ENCODE assay signal across 23 mouse cellular contexts in the genomic region with DNA sequence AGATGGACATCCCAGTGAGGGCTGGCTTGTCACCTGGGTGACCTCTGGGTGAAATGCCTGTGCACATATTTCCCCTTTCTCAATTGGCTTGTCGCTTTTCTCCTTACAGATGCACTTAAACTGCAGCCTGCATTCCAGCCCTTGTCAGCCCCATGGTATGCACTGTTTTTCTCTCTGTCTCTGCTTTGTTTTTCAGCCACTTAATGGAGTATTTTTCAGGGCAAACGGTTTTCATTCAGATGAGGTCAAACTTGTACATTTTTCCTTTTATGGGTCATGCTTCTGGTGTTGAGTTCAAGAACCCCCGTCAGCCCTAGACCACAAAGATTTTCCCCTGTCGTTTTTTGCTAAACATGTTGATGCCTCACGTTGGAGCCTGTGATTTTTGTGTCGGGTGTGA. TPM values are rescaled to one million over a fixed set of nuclear protein-coding genes. Genes with fewer than 3 reads are reported as not detected.
DNase-seq lines count a peak whose midpoint lies in the region; ATAC-seq and TF ChIP-seq lines count a peak whose summit lies in the region.
"Had no signal": no experiment of that assay in that cellular context is flagged by ENCODE, and none has a peak within 500 bp of the region (broad histone marks: within the 10 kb centered on the region; RNA-seq: fewer than 3 reads in every experiment).

No protein-coding gene starts in this region.

- H3K4me2 ChIP-seq in heart, postnatal 0 days (ENCODE audit: low read depth, low read length), result no peak overlapping the region
- no peak overlapping the region for H3K4me2 ChIP-seq in heart, embryonic 11.5 days
- H3K4me2 ChIP-seq: hindbrain, embryonic 13.5 days; liver, embryonic 15.5 days; lung, embryonic 14.5 days had no signal

- ATAC-seq in heart, postnatal 0 days (ENCODE audit: insufficient read depth, low read depth), result peak; percentile 47; the same call in 1 of the 2 replicates
- ATAC-seq in heart, embryonic 11.5 days (replicated peaks; ENCODE audit: insufficient number of reproducible peaks, low FRiP score, low TSS enrichment), result no peak
- ATAC-seq: forebrain, embryonic 14.5 days had no signal

- H3K27me3 ChIP-seq in heart, postnatal 0 days (ENCODE audit: control insufficient read depth, insufficient read depth, low read length), result no peaks in the 10 kb centered on the region
- no peaks in the 10 kb centered on the region for H3K27me3 ChIP-seq in heart, embryonic 11.5 days (ENCODE audit: control insufficient read depth, insufficient read depth, low read length)
- no peaks in the 10 kb centered on the region for H3K27me3 ChIP-seq in embryonic facial prominence, embryonic 10.5 days (replicated peaks; ENCODE audit: low read depth, poor library complexity, severe bottlenecking)
- no peaks in the 10 kb centered on the region for H3K27me3 ChIP-seq in small intestine, adult 2 months (ENCODE audit: control insufficient read depth, insufficient read depth, low read length)
- H3K27me3 ChIP-seq: hindbrain, embryonic 13.5 days; liver, embryonic 15.5 days had no signal

- TF ChIP-seq POLR2A in small intestine, adult 2 months (IDR thresholded peaks at IDR 0.05; ENCODE audit: low read depth, low read length), result no peak

- WGBS in heart, postnatal 0 days, result 34% methylated on average over 6 of the region's 6 CpGs
- WGBS in heart, embryonic 11.5 days (ENCODE audit: insufficient replicate concordance), result 42% methylated on average over 6 of the region's 6 CpGs
- 50% methylated on average over 6 of the region's 6 CpGs for WGBS in embryonic facial prominence, embryonic 10.5 days
- 49% methylated on average over 6 of the region's 6 CpGs for WGBS in small intestine, adult 2 months

- DNase-seq in heart, postnatal 0 days (ENCODE audit: low spot score), result no peak
- peak; percentile 79 for DNase-seq in Muller cell, postnatal 12 days (ENCODE audit: inconsistent ontology term)
- DNase-seq in embryonic facial prominence, embryonic 10.5 days (ENCODE audit: low spot score), result no peak
- DNase-seq in testis, postnatal 10 days (ENCODE audit: low spot score), result no peak
- DNase-seq: adrenal gland, postnatal 25 days; cerebellum, adult 18-20 months; cerebellum, postnatal 10 days; gastrocnemius, postnatal 14 days; heart, postnatal 4 days; kidney, adult 18-20 months; kidney, postnatal 4 days; lung, embryonic 14.5 days; midbrain, embryonic 14.5 days had no signal

- TF ChIP-seq EP300 in heart, postnatal 0 days (IDR thresholded peaks at IDR 0.05; ENCODE audit: low read depth), result no peak

- no peak overlapping the region for H3K9ac ChIP-seq in heart, postnatal 0 days (replicated peaks; ENCODE audit: low read depth, low read length)
- H3K9ac ChIP-seq in heart, embryonic 11.5 days (ENCODE audit: low read depth, low read length), result no peak overlapping the region
- H3K9ac ChIP-seq: hindbrain, embryonic 13.5 days; liver, embryonic 15.5 days; lung, embryonic 14.5 days had no signal

- no peaks in the 10 kb centered on the region for H3K9me3 ChIP-seq in heart, postnatal 0 days (replicated peaks; ENCODE audit: control insufficient read depth, low read length)
- H3K9me3 ChIP-seq in heart, embryonic 11.5 days (replicated peaks; ENCODE audit: control insufficient read depth, low read length), result no peaks in the 10 kb centered on the region
- no peaks in the 10 kb centered on the region for H3K9me3 ChIP-seq in embryonic facial prominence, embryonic 10.5 days
- H3K9me3 ChIP-seq: hindbrain, embryonic 13.5 days; liver, embryonic 15.5 days; megakaryocyte, embryonic 14.5 days had no signal

- no peaks in the 10 kb centered on the region for H3K36me3 ChIP-seq in heart, postnatal 0 days (replicated peaks; ENCODE audit: control insufficient read depth, insufficient read depth, low read length)
- H3K36me3 ChIP-seq in heart, embryonic 11.5 days (ENCODE audit: control insufficient read depth, insufficient read depth, low read length), result no peaks in the 10 kb centered on the region
- no peaks in the 10 kb centered on the region for H3K36me3 ChIP-seq in embryonic facial prominence, embryonic 10.5 days (replicated peaks)
- no peaks in the 10 kb centered on the region for H3K36me3 ChIP-seq in small intestine, adult 2 months (ENCODE audit: control insufficient read depth, insufficient read depth, low read length)
- H3K36me3 ChIP-seq: hindbrain, embryonic 13.5 days; liver, embryonic 15.5 days had no signal

- no peaks in the 10 kb centered on the region for H3K4me1 ChIP-seq in heart, postnatal 0 days (ENCODE audit: control insufficient read depth, insufficient read depth)
- no peaks in the 10 kb centered on the region for H3K4me1 ChIP-seq in heart, embryonic 11.5 days (ENCODE audit: control insufficient read depth, insufficient read depth, low read length)
- H3K4me1 ChIP-seq in embryonic facial prominence, embryonic 10.5 days, result peaks cover 9% of the 10 kb centered on the region
- H3K4me1 ChIP-seq in small intestine, adult 2 months (ENCODE audit: control insufficient read depth, insufficient read depth, insufficient read length, low read length), result peaks cover 2% of the 10 kb centered on the region
- H3K4me1 ChIP-seq: hindbrain, embryonic 13.5 days; liver, embryonic 15.5 days; megakaryocyte, embryonic 14.5 days had no signal

- TF ChIP-seq CTCF in heart, postnatal 0 days (IDR thresholded peaks at IDR 0.05; ENCODE audit: low read depth), result no peak
- no peak for TF ChIP-seq CTCF in small intestine, adult 2 months (IDR thresholded peaks at IDR 0.05; ENCODE audit: extremely low read depth, insufficient read length, insufficient replicate concordance, low read depth, low read length)

- no peak overlapping the region for H3K4me3 ChIP-seq in heart, postnatal 0 days (ENCODE audit: low read depth, low read length)
- H3K4me3 ChIP-seq in heart, embryonic 11.5 days (ENCODE audit: low read depth, low read length), result no peak overlapping the region
- H3K4me3 ChIP-seq in embryonic facial prominence, embryonic 10.5 days, result no peak overlapping the region
- no peak overlapping the region for H3K4me3 ChIP-seq in small intestine, adult 2 months (ENCODE audit: low read depth, low read length)
- H3K4me3 ChIP-seq: hindbrain, embryonic 13.5 days; liver, embryonic 15.5 days; megakaryocyte, embryonic 14.5 days had no signal

- H3K27ac ChIP-seq in heart, postnatal 0 days (ENCODE audit: low read depth), result no peak overlapping the region
- no peak overlapping the region for H3K27ac ChIP-seq in heart, embryonic 11.5 days (ENCODE audit: low read depth, low read length)
- 0 out of 2 replicates have a peak overlapping the region, but pooled peaks have one; percentile 30 for H3K27ac ChIP-seq in embryonic facial prominence, embryonic 10.5 days (replicated peaks)
- peak overlapping the region; percentile 59; the same call in 1 of the 2 replicates for H3K27ac ChIP-seq in small intestine, adult 2 months (ENCODE audit: insufficient read depth, low read depth, low read length)
- H3K27ac ChIP-seq: hindbrain, embryonic 13.5 days; liver, embryonic 15.5 days had no signal

RNA-seq across cellular contexts. Expression of a gene that starts 39.6 kb away (rescaled TPM):
- total RNA-seq in heart, postnatal 0 days (2014; rRNA removed; ENCODE audit: low replicate concordance), result 0.43 and 0.65 TPM in 2 replicates
- polyA plus RNA-seq in heart, postnatal 0 days (2015; fragmentation: Nextera tagmentation; extraction: Ambion mirVana), result 0.07 and 0.11 TPM in 2 replicates
- 0.64 and 1.4 TPM in 2 replicates for polyA plus RNA-seq in heart, embryonic 11.5 days (2014; fragmentation: Nextera tagmentation; extraction: Ambion mirVana)
- 2.0 and 2.2 TPM in 2 replicates for polyA plus RNA-seq in embryonic facial prominence, embryonic 10.5 days (2016; fragmentation: Nextera tagmentation; extraction: Ambion mirVana)
- 1.5 and 3.8 TPM in 2 replicates for polyA plus RNA-seq in small intestine, adult 2 months (2012; rRNA removed)
- total RNA-seq: common myeloid progenitor, adult 5-6 weeks; granulocyte monocyte progenitor cell, adult 5-6 weeks; MEL; monocyte, adult 5-6 weeks had no signal

Comparison
In these comparisons a context has a peak if more than half of its experiments do, and no peak if none do; other contexts are left out.
1. H3K27ac ChIP-seq: peak in embryonic facial prominence, embryonic 10.5 days (single experiment) and small intestine, adult 2 months (single experiment); none in heart, postnatal 0 days (single experiment) and heart, embryonic 11.5 days (single experiment).